Mouse (Mus musculus): Measurements from ENCODE around the gene Hnrnpa1. TPM values are rescaled to one million over a fixed set of nuclear protein-coding genes. Genes with fewer than 3 reads are reported as not detected.
"Not testable (repeated sequence)": the region's sequence is repeated elsewhere in the genome, so short reads cannot be mapped to it uniquely, and the experiment has no call there.

Hnrnpa1 gene
- polyA plus RNA-seq, 1 experiment, result 62.6 TPM

DNA sequence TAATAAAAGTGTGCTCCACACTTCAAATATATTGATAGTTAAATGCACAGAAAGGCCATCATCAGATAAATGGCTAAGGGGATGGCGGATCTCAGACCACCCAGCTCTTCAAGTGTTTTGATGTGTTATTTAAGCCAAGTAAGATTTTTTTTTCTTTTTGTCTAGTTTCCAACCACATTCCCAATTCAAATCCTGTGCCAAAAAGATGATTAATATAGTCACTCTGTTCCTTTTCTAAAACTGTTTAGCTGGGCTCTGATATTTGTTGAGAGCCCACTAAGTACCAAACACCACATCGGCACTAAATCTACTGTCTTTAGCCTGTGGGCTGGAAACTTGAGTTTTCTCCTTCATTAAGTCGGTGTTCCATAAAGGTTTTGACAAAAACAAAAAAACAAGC is 13.2 kb upstream of the Hnrnpa1 start:
- 93% methylated on average over 3 of the region's 3 CpGs for WGBS
- Histone ChIP-seq H3K27me3 (ENCODE audit: control insufficient read depth, insufficient read depth, low read length) (no peaks in the 10 kb centered on the region), H3K4me3 (ENCODE audit: extremely low read depth, insufficient read depth, insufficient read length) (no peak overlapping the region), H3K27ac (ENCODE audit: insufficient read depth, low read length) (no peak overlapping the region), H3K4me1 (ENCODE audit: control insufficient read depth, insufficient read depth, insufficient read length) (no peaks in the 10 kb centered on the region), H3K36me3 (ENCODE audit: control insufficient read depth, insufficient read depth, low read length) (no peaks in the 10 kb centered on the region)
- no peak for DNase-seq (ENCODE audit: low read depth in 1 of 2, low spot score in 2 of 2)
- TF ChIP-seq CTCF (IDR thresholded peaks at IDR 0.05; ENCODE audit: extremely low read depth, insufficient read depth, insufficient read length, insufficient replicate concordance), result no peak
- no peak for TF ChIP-seq POLR2A (IDR thresholded peaks at IDR 0.05; ENCODE audit: low read depth, low read length)

DNA sequence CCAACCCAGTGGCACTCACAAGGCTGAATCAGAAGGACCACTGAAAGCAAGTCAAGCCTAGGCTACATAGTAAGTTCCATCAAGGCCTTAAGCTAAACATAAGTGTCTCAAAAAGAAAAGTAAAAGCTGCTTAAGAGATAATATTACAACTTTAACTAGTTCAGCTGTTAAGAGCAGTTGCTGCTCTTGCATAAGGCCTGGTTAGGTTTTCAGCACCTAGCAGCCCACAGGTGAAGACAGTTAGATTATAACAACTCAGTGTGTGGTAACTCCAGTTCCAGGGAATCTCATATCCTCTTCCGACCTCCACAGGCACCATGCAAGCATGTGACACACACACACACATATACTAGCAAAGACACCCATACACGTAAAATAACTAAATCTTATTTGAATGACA is 12.7 kb upstream of the Hnrnpa1 start:
- H3K36me3 ChIP-seq (ENCODE audit: control insufficient read depth, insufficient read depth, low read length), result no peaks in the 10 kb centered on the region
- no peaks in the 10 kb centered on the region for H3K27me3 ChIP-seq (ENCODE audit: control insufficient read depth, insufficient read depth, low read length)
- no peak overlapping the region for H3K4me3 ChIP-seq (ENCODE audit: extremely low read depth, insufficient read depth, insufficient read length)
- 93% methylated on average over 2 of the region's 2 CpGs for whole genome bisulfite sequencing
- H3K4me1 ChIP-seq (ENCODE audit: control insufficient read depth, insufficient read depth, insufficient read length), result no peaks in the 10 kb centered on the region
- H3K27ac ChIP-seq (ENCODE audit: insufficient read depth, low read length), result no peak overlapping the region
- DNase-seq (ENCODE audit: low read depth in 1 of 2, low spot score in 2 of 2), result no peak
- TF ChIP-seq POLR2A (IDR thresholded peaks at IDR 0.05; ENCODE audit: low read depth, low read length), result no peak
- no peak for TF ChIP-seq CTCF (IDR thresholded peaks at IDR 0.05; ENCODE audit: extremely low read depth, insufficient read depth, insufficient read length, insufficient replicate concordance)

DNA sequence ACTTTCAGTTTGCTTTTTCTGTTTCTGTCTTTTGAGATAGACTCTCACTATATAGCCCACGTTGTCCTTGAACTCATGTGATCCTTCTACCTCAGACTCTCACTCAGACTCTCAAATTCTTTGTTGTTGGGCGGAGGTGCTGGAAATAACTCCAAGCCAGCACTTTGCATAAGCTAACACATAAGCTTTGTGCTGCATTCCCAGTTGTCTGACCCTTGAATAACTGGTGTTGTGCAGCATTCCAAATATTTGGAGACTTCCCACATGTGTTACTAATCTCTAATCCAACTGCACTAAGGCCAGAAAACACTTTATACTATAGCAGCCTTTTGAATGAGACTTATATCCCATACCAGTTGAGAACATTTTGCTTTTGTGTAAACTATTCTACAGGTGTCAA is 11.3 kb upstream of the Hnrnpa1 start:
- TF ChIP-seq CTCF (IDR thresholded peaks at IDR 0.05; ENCODE audit: extremely low read depth, insufficient read depth, insufficient read length, insufficient replicate concordance) (no peak), POLR2A (IDR thresholded peaks at IDR 0.05; ENCODE audit: low read depth, low read length) (no peak)
- Histone ChIP-seq H3K27me3 (ENCODE audit: control insufficient read depth, insufficient read depth, low read length) (no peaks in the 10 kb centered on the region), H3K27ac (ENCODE audit: insufficient read depth, low read length) (no peak overlapping the region), H3K4me1 (ENCODE audit: control insufficient read depth, insufficient read depth, insufficient read length) (no peaks in the 10 kb centered on the region), H3K36me3 (ENCODE audit: control insufficient read depth, insufficient read depth, low read length) (no peaks in the 10 kb centered on the region), H3K4me3 (ENCODE audit: extremely low read depth, insufficient read depth, insufficient read length) (no peak overlapping the region)
- DNase-seq (ENCODE audit: low read depth in 1 of 2, low spot score in 2 of 2), result no peak
- 73% methylated on average over 2 of the region's 2 CpGs for WGBS

DNA sequence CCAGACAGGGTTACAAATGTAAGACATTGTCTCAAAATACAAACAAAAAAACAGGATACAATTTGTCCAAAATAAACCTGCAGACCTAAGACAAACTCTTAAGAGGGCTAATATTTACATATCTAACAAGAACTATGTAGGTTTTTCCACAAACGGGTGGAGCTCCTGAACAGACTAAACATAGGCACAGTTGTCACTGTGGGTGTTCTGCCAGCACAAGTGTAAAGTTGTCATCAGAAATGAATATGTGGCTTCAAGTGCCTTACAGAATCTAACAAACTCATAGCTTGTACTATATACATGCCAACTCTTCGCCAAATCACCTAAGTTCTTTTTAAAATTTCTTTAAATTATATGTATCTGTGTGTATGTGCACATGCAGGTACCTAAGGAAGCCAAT is 7.1 kb upstream of the Hnrnpa1 start:
- no peak for TF ChIP-seq CTCF (IDR thresholded peaks at IDR 0.05; ENCODE audit: extremely low read depth, insufficient read depth, insufficient read length, insufficient replicate concordance)
- no peak for TF ChIP-seq POLR2A (IDR thresholded peaks at IDR 0.05; ENCODE audit: low read depth, low read length)
- no peaks in the 10 kb centered on the region for H3K36me3 ChIP-seq (ENCODE audit: control insufficient read depth, insufficient read depth, low read length)
- no peaks in the 10 kb centered on the region for H3K27me3 ChIP-seq (ENCODE audit: control insufficient read depth, insufficient read depth, low read length)
- 84% methylated on average over 2 of the region's 2 CpGs for WGBS
- no peaks in the 10 kb centered on the region for H3K4me1 ChIP-seq (ENCODE audit: control insufficient read depth, insufficient read depth, insufficient read length)
- DNase-seq (ENCODE audit: low read depth in 1 of 2, low spot score in 2 of 2), result no peak
- no peak overlapping the region for H3K27ac ChIP-seq (ENCODE audit: insufficient read depth, low read length)
- no peak overlapping the region for H3K4me3 ChIP-seq (ENCODE audit: extremely low read depth, insufficient read depth, insufficient read length)

DNA sequence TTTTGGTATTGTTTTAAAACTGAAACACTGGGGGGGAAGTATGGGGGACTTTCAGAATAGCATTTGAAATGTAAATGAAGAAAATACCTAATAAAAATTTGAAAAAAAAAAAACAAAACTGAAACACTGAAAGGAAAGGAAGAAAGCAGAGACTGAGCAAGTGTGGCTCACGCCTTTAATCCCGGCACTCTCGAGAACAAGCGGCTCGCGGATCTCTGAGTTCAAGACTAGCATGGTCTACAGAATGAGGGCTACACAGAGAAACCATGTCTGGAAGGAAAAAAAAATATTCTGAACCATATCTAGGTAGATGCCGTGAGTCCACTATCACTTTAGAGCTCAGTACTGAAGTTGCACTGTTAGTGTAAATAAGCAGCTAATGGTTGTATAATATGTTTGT is 2.9 kb upstream of the Hnrnpa1 start:
- TF ChIP-seq POLR2A (IDR thresholded peaks at IDR 0.05; ENCODE audit: low read depth, low read length), result no peak
- TF ChIP-seq CTCF (IDR thresholded peaks at IDR 0.05; ENCODE audit: extremely low read depth, insufficient read depth, insufficient read length, insufficient replicate concordance), result no peak
- 81% methylated on average over 7 of the region's 7 CpGs for WGBS
- no peaks in the 10 kb centered on the region for H3K27me3 ChIP-seq (ENCODE audit: control insufficient read depth, insufficient read depth, low read length)
- no peak overlapping the region for H3K4me3 ChIP-seq (ENCODE audit: extremely low read depth, insufficient read depth, insufficient read length)
- H3K36me3 ChIP-seq (ENCODE audit: control insufficient read depth, insufficient read depth, low read length), result peaks cover 7% of the 10 kb centered on the region
- H3K4me1 ChIP-seq (ENCODE audit: control insufficient read depth, insufficient read depth, insufficient read length), result no peaks in the 10 kb centered on the region; the same call in 1 of the 2 replicates
- no peak for DNase-seq (ENCODE audit: low read depth in 1 of 2, low spot score in 2 of 2)
- no peak overlapping the region for H3K27ac ChIP-seq (ENCODE audit: insufficient read depth, low read length)

DNA sequence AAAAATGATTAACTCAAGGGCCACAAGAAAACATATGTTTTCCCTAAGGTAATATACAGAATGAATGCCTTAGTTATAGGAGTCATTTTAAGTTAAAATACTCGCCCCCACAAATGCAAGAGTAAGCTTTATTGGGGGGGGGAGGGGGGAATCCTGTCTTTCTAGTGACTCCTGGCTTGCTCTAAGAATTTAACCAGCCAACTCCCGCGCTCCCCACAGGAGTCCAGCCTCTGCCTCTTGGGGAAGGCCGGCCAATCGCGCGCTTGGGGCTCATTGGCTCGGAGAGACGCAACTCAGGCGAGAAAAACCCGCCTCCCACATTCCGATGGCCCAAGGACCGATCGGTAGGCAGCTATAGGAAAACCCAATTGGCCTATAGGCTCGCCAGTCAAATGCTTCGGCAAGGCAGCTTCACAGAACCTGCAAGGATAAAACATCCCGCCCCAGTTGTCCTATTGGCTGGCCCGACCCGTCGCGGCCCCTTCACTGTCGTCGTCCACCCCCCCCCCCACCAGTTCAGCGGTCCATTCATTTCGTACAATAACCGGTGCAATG is 1.0 kb upstream of the Hnrnpa1 start:
- DNase-seq (ENCODE audit: low read depth in 1 of 2, low spot score in 2 of 2), result peak; percentile 90 to 93
- TF ChIP-seq CTCF (IDR thresholded peaks at IDR 0.05; ENCODE audit: extremely low read depth, insufficient read depth, insufficient read length, insufficient replicate concordance) (no peak), POLR2A (IDR thresholded peaks at IDR 0.05; ENCODE audit: low read depth, low read length) (no peak)
- under 1% methylated on average over 26 of the region's 26 CpGs for WGBS
- H3K4me3 ChIP-seq (ENCODE audit: extremely low read depth, insufficient read depth, insufficient read length), result peak overlapping the region; percentile 74
- peaks cover 21% of the 10 kb centered on the region for H3K36me3 ChIP-seq (ENCODE audit: control insufficient read depth, insufficient read depth, low read length)
- H3K27me3 ChIP-seq (ENCODE audit: control insufficient read depth, insufficient read depth, low read length), result no peaks in the 10 kb centered on the region
- peak overlapping the region; percentile 90 for H3K27ac ChIP-seq (ENCODE audit: insufficient read depth, low read length)
- peaks cover 2% of the 10 kb centered on the region; the same call in 1 of the 2 replicates for H3K4me1 ChIP-seq (ENCODE audit: control insufficient read depth, insufficient read depth, insufficient read length)

DNA sequence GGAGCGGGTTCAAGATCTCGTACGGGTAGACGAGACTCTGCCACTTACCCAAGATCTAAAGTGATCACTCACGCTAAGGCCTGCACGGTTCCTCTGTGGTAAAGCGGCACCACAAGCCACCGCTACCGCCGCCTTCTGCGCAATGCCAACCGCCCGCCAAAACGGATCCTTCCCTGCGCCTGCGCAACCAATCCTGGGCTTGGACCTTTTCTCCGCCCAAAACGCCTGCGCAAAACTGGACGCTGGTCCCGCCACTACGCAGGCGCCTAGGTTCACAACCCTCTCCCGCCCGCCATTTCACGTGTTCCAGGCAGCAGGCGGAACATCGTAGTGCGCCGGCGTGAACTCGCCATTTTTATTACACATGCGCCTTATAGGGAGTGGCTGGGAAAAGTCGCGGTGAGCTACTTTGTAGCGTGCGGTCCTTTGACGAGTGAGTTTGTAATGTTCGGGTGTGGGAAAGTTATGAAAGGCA is 510 bp upstream of the Hnrnpa1 start, which contains the start of gene Cbx5:
TSS of gene Cbx5 (minus strand) at position 132 of the 475 bp plus-strand sequence.
- H3K4me3 ChIP-seq (ENCODE audit: extremely low read depth, insufficient read depth, insufficient read length), result peak within 1 kb of the TSS; percentile 74
- peak; percentile 95 to 97 for DNase-seq (ENCODE audit: low read depth in 1 of 2, low spot score in 2 of 2)
- no peaks in the 10 kb centered on the region for H3K27me3 ChIP-seq (ENCODE audit: control insufficient read depth, insufficient read depth, low read length)
- whole genome bisulfite sequencing, result under 1% methylated on average over 39 of the region's 39 CpGs
- peak; percentile 21 for TF ChIP-seq POLR2A (IDR thresholded peaks at IDR 0.05; ENCODE audit: low read depth, low read length)
- no peak for TF ChIP-seq CTCF (IDR thresholded peaks at IDR 0.05; ENCODE audit: extremely low read depth, insufficient read depth, insufficient read length, insufficient replicate concordance)
- peaks cover 2% of the 10 kb centered on the region; the same call in 1 of the 2 replicates for H3K4me1 ChIP-seq (ENCODE audit: control insufficient read depth, insufficient read depth, insufficient read length)
- H3K36me3 ChIP-seq (ENCODE audit: control insufficient read depth, insufficient read depth, low read length), result peaks cover 21% of the 10 kb centered on the region
- H3K27ac ChIP-seq (ENCODE audit: insufficient read depth, low read length), result peak within 1 kb of the TSS; percentile 90

DNA sequence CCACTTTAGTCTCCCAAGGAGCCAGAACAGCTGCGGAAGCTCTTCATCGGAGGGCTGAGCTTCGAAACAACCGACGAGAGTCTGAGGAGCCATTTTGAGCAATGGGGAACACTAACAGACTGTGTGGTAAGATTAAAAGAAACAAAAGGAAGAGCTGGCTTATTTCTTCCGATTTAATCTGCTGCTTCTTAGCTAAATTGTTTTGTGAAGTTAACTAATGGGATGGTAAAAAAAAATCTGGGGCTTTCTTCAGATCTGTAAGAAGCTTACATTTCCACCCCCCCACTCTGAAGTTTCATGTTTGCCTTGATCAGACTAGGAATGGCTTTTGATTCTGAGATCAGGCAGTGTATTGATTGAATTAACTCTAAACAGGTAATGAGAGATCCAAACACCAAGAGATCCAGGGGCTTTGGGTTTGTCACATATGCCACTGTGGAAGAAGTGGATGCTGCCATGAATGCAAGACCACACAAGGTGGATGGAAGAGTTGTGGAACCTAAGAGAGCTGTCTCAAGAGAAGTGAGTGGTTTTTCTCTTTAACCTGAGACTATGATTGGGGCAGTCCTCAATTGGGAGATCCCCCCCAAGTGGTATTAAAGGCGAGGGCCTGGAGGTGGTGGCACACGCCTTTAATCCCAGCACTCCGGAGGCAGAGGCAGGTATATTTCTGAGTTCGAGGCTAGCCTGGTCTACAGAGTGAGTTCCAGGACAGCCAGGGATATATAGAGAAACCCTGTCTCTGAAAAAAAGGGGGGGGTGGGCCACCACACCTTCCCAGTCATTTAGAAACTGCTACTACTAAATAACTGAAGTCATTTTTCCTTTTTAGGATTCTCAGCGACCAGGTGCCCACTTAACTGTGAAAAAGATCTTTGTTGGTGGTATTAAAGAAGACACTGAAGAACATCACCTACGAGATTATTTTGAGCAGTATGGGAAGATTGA is 1.1 kb downstream of the Hnrnpa1 start:
- 2% methylated on average over 12 of the region's 12 CpGs for WGBS
- H3K27me3 ChIP-seq (ENCODE audit: control insufficient read depth, insufficient read depth, low read length); H3K4me1 ChIP-seq (ENCODE audit: control insufficient read depth, insufficient read depth, insufficient read length); DNase-seq (ENCODE audit: low read depth in 1 of 2, low spot score in 2 of 2): not testable (repeated sequence)
- Histone ChIP-seq H3K4me3 (ENCODE audit: extremely low read depth, insufficient read depth, insufficient read length) (peak overlapping the region; percentile 65), H3K36me3 (ENCODE audit: control insufficient read depth, insufficient read depth, low read length) (peaks cover 32% of the 10 kb centered on the region), H3K27ac (ENCODE audit: insufficient read depth, low read length) (peak overlapping the region; percentile 89)
